Mouse (Mus musculus) heart, adult 2 months (tissue): ENCODE results near the gene Rab8b.

Source experiments
- CTCF ChIP-seq: fragments of 200-600 bp; IDR thresholded peaks from 2 replicates; pipeline ENCODE4 v1.8.1; 2022; ENCODE audit warnings: antibody characterized with exemption, mild to moderate bottlenecking, moderate library complexity
- EP300 ChIP-seq: fragments of 200-500 bp; IDR thresholded peaks from 2 replicates; pipeline ENCODE4 v1.6.1; 2011; ENCODE audit warnings: low read depth, low read length, control low read depth; ENCODE audit not compliant: insufficient read depth
- POLR2A ChIP-seq: fragments of 200-500 bp; IDR thresholded peaks from 2 replicates; pipeline ENCODE4 v1.6.1; 2011; ENCODE audit warnings: mild to moderate bottlenecking, low read depth, low read length, control low read depth; ENCODE audit not compliant: insufficient read depth

DNA sequence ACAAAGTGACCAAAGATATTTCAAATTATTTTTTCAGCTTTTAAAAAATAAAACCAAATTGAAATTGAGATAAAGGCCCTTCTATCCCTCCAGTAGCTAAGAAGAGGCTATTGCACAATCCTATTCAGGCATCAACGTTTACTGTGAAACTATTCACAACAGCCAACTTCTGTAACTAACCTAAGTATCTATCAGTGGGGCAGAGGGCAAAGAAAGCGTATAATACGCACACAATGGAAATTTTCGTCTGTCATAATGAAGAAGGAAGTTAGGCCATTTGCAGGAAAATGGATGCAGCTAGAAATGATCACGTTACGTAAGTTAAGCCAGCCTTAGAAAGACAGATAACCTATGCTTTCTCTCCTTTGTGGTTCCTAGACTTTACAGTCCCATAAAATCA is 40.0 kb downstream of the Rab8b start:
- TF ChIP-seq EP300 (no peak), POLR2A (no peak), CTCF (no peak)
